In the genomic region with DNA sequence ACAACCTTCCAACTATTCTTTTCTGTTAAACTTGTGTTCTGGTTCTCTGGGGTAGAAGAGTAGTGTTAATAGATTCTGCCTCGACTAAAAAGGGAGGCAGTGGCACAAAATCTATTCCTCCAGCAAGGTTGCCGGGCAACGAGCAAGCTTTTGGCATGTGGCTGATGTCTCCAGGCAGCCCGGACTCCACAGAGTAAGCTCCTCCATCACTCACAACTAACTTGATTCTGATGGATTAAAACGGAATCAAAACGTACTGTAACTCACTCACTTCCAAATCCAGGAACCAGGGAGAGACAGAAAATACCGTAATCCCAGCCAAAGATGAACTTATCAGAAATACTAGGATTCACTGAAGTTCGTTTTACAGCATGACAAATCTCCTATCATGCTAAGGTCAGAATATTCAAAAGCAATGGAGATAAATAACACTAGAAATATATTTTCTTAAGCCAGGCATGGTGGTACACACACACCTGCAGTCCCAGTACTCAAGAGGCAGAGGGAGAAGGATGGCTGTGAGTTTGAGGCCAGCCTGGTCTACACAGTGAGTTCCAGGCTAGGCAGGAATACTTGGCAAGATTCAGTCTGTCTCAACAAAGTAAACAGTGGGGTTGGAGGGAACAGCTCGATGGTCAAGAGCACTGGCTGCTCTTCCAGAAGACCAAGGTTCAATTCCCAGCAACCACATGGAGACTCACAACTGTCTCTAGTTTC, we compare ENCODE assay signal across 13 mouse cellular contexts.
DNase-seq lines count a peak whose midpoint lies in the region; ATAC-seq lines count a peak whose summit lies in the region.
"Had no signal": no experiment of that assay in that cellular context is flagged by ENCODE, and none has a peak within 500 bp of the region (broad histone marks: within the 10 kb centered on the region; RNA-seq: fewer than 3 reads in every experiment).

No protein-coding gene starts in this region.

- H3K27ac ChIP-seq in hindbrain, embryonic 14.5 days = peak overlapping the region; percentile 57; the same call in 1 of the 2 replicates
- peak overlapping the region; percentile 61; the same call in 1 of the 2 replicates for H3K27ac ChIP-seq in neural tube, embryonic 15.5 days (replicated peaks)
- H3K27ac ChIP-seq: embryonic facial prominence, embryonic 15.5 days; heart, adult 2 months; liver, embryonic 15.5 days had no signal

- H3K4me3 ChIP-seq in hindbrain, embryonic 14.5 days (replicated peaks; ENCODE audit: low read length) = no peak overlapping the region
- no peak overlapping the region for H3K4me3 ChIP-seq in neural tube, embryonic 15.5 days (replicated peaks)
- H3K4me3 ChIP-seq: embryonic facial prominence, embryonic 15.5 days; heart, adult 2 months; liver, embryonic 15.5 days; myocyte had no signal

- no peaks in the 10 kb centered on the region for H3K9me3 ChIP-seq in hindbrain, embryonic 14.5 days (ENCODE audit: control insufficient read depth, low read length)
- no peaks in the 10 kb centered on the region for H3K9me3 ChIP-seq in neural tube, embryonic 15.5 days (replicated peaks)
- H3K9me3 ChIP-seq: liver, embryonic 15.5 days had no signal

- no peaks in the 10 kb centered on the region for H3K27me3 ChIP-seq in hindbrain, embryonic 14.5 days (ENCODE audit: control insufficient read depth, insufficient read depth, low read length)
- no peaks in the 10 kb centered on the region for H3K27me3 ChIP-seq in neural tube, embryonic 15.5 days (replicated peaks)
- H3K27me3 ChIP-seq: embryonic facial prominence, embryonic 15.5 days; liver, embryonic 15.5 days had no signal

- intact Hi-C loops in left cerebral cortex, postnatal 25 days (cut with DNase I) = no loop called here
- intact Hi-C loops in heart, postnatal 14 days (cut with DNase I) = no loop called here

- peak; percentile 30 to 32 for DNase-seq in cerebellum, adult 18-20 months
- no peak for DNase-seq in cerebellum, adult 8-10 months
- DNase-seq in hindbrain, embryonic 14.5 days (ENCODE audit: low spot score) = peak; percentile 66
- peak; percentile 54 to 69 for DNase-seq in left cerebral cortex, postnatal 25 days (ENCODE audit: low spot score in 2 of 2)
- no peak for DNase-seq in heart, postnatal 14 days
- DNase-seq in spleen, postnatal 36 days (ENCODE audit: low spot score in 2 of 2) = no peak
- DNase-seq: heart, adult 2 months had no signal

- 31% methylated on average over 9 of the region's 9 CpGs for WGBS in hindbrain, embryonic 14.5 days
- 33% methylated on average over 9 of the region's 9 CpGs for WGBS in neural tube, embryonic 15.5 days

- ATAC-seq in hindbrain, embryonic 14.5 days (ENCODE audit: low FRiP score) = peak; percentile 75; the same call in 1 of the 2 replicates
- no peak; the same call in 1 of the 2 replicates for ATAC-seq in neural tube, embryonic 15.5 days (ENCODE audit: low FRiP score)
- ATAC-seq in CD4-positive, CD25-positive, alpha-beta regulatory T cell, adult 4 months = no peak
- ATAC-seq: intestine, postnatal 0 days had no signal

- H3K4me2 ChIP-seq in hindbrain, embryonic 14.5 days (replicated peaks) = peak overlapping the region; percentile 45
- H3K4me2 ChIP-seq in neural tube, embryonic 15.5 days = peak overlapping the region; percentile 48
- H3K4me2 ChIP-seq: embryonic facial prominence, embryonic 15.5 days; liver, embryonic 15.5 days had no signal

- no peak overlapping the region for H3K9ac ChIP-seq in hindbrain, embryonic 14.5 days
- no peak overlapping the region for H3K9ac ChIP-seq in neural tube, embryonic 15.5 days (replicated peaks)
- H3K9ac ChIP-seq: embryonic facial prominence, embryonic 15.5 days; liver, embryonic 15.5 days had no signal

- peaks cover 12% of the 10 kb centered on the region; the same call in 1 of the 2 replicates for H3K4me1 ChIP-seq in hindbrain, embryonic 14.5 days (replicated peaks; ENCODE audit: control insufficient read depth, insufficient read depth, low read length)
- peaks cover 15% of the 10 kb centered on the region for H3K4me1 ChIP-seq in neural tube, embryonic 15.5 days

- H3K36me3 ChIP-seq in hindbrain, embryonic 14.5 days (replicated peaks; ENCODE audit: control insufficient read depth, insufficient read depth) = no peaks in the 10 kb centered on the region
- H3K36me3 ChIP-seq in neural tube, embryonic 15.5 days = no peaks in the 10 kb centered on the region
- H3K36me3 ChIP-seq: embryonic facial prominence, embryonic 15.5 days; liver, embryonic 15.5 days had no signal

Comparison
In these comparisons a context has a peak if more than half of its experiments do, and no peak if none do; other contexts are left out.
1. DNase-seq: peak in cerebellum, adult 18-20 months (2 of 2), hindbrain, embryonic 14.5 days (single experiment) and left cerebral cortex, postnatal 25 days (2 of 2); none in cerebellum, adult 8-10 months (single experiment), heart, postnatal 14 days (0 of 2) and spleen, postnatal 36 days (0 of 2).